Comparison of ENCODE assay signal across 8 mouse cellular contexts in genomic region chr4:155268382-155268781, GRCm38 (mm10). TPM values are rescaled to one million over a fixed set of nuclear protein-coding genes. Genes with fewer than 3 reads are reported as not detected.
A peak's percentile ranks its signal among the peaks of the same experiment; 100 is the strongest.
DNase-seq lines count a peak whose midpoint lies in the region; ATAC-seq and TF ChIP-seq lines count a peak whose summit lies in the region.
"Had no signal": no experiment of that assay in that cellular context is flagged by ENCODE, and none has a peak within 500 bp of the region (broad histone marks: within the 10 kb centered on the region; RNA-seq: fewer than 3 reads in every experiment).

No protein-coding gene starts in this region.

- no peak for TF ChIP-seq POLR2A in CH12.LX (IDR thresholded peaks at IDR 0.05; ENCODE audit: low read depth, low read length)
- no peak for TF ChIP-seq POLR2A in cortical plate, adult 2 months (IDR thresholded peaks at IDR 0.05; ENCODE audit: extremely low read depth, insufficient read depth, low read length)

- no peaks in the 10 kb centered on the region for H3K36me3 ChIP-seq in CH12.LX (replicated peaks in 1 of 2; ENCODE audit: control insufficient read depth in 1 of 2, insufficient read depth in 1 of 2, low read length in 1 of 2)
- H3K36me3 ChIP-seq in heart, embryonic 15.5 days: no peaks in the 10 kb centered on the region
- H3K36me3 ChIP-seq in stomach, embryonic 16.5 days (ENCODE audit: control insufficient read depth, insufficient read depth, low read length): no peaks in the 10 kb centered on the region
- H3K36me3 ChIP-seq: liver, embryonic 15.5 days had no signal

- DNase-seq in CH12.LX (ENCODE audit: extremely low read depth) (peak; percentile 61), MN1 (ENCODE audit: low spot score) (peak; percentile 75)
- DNase-seq in layer of hippocampus, postnatal 10 days (ENCODE audit: low spot score in 2 of 2): peak; percentile 79 to 83

- no peaks in the 10 kb centered on the region; a peak in 1 of 4 replicates for H3K4me1 ChIP-seq in CH12.LX (ENCODE audit: control insufficient read depth in 1 of 2, insufficient read depth in 2 of 2)
- H3K4me1 ChIP-seq in cortical plate, adult 2 months (ENCODE audit: control insufficient read depth, insufficient read depth, low read length): no peaks in the 10 kb centered on the region
- peaks cover 9% of the 10 kb centered on the region for H3K4me1 ChIP-seq in heart, embryonic 15.5 days (replicated peaks)
- H3K4me1 ChIP-seq in stomach, embryonic 16.5 days (ENCODE audit: control insufficient read depth, insufficient read depth, low read length): peaks cover 15% of the 10 kb centered on the region
- H3K4me1 ChIP-seq: liver, embryonic 15.5 days had no signal

- dilution Hi-C loops in CH12.LX (cut with MboI; ENCODE audit: extremely low pct_ligation_motif_present, extremely low pct_unique_long_range_greater_than_20kb, low sequenced_read_pairs): no loop called here

- peak; percentile 51; the same call in 1 of the 2 replicates for ATAC-seq in heart, embryonic 15.5 days (replicated peaks; ENCODE audit: insufficient number of reproducible peaks, insufficient read depth, low FRiP score, low read depth)
- peak; percentile 62 for ATAC-seq in megakaryocyte, adult 5-6 weeks (ENCODE audit: poor library complexity, severe bottlenecking)
- ATAC-seq in stomach, embryonic 16.5 days (ENCODE audit: insufficient read depth, low FRiP score): 0 out of 2 replicates have a peak, but pooled peaks have one; percentile 9

- no peak overlapping the region for H3K4me2 ChIP-seq in CH12.LX (ENCODE audit: insufficient read depth, low read depth, poor library complexity, severe bottlenecking)
- no peak overlapping the region for H3K4me2 ChIP-seq in heart, embryonic 15.5 days
- H3K4me2 ChIP-seq in stomach, embryonic 16.5 days (ENCODE audit: low read depth, low read length): no peak overlapping the region
- H3K4me2 ChIP-seq: liver, embryonic 15.5 days had no signal

- H3K9me3 ChIP-seq in CH12.LX (replicated peaks; ENCODE audit: low read length): no peaks in the 10 kb centered on the region
- no peaks in the 10 kb centered on the region for H3K9me3 ChIP-seq in heart, embryonic 15.5 days (replicated peaks)
- H3K9me3 ChIP-seq in stomach, embryonic 16.5 days (replicated peaks; ENCODE audit: control insufficient read depth, low read length): no peaks in the 10 kb centered on the region
- H3K9me3 ChIP-seq: liver, embryonic 15.5 days had no signal

- H3K9ac ChIP-seq in CH12.LX (ENCODE audit: insufficient read depth, low read depth): no peak overlapping the region
- no peak overlapping the region for H3K9ac ChIP-seq in heart, embryonic 15.5 days
- peak overlapping the region; percentile 34; the same call in 1 of the 2 replicates for H3K9ac ChIP-seq in stomach, embryonic 16.5 days (ENCODE audit: low read length)
- H3K9ac ChIP-seq: liver, embryonic 15.5 days had no signal

- peaks cover 46% of the 10 kb centered on the region for H3K27me3 ChIP-seq in CH12.LX (replicated peaks)
- no peaks in the 10 kb centered on the region for H3K27me3 ChIP-seq in heart, embryonic 15.5 days
- no peaks in the 10 kb centered on the region for H3K27me3 ChIP-seq in stomach, embryonic 16.5 days (ENCODE audit: control insufficient read depth, insufficient read depth, low read length)
- H3K27me3 ChIP-seq: liver, embryonic 15.5 days had no signal

- in situ Hi-C loops in CH12.LX (cut with MboI; ENCODE audit: low pct_ligation_motif_present, low pct_unique_long_range_greater_than_20kb, low sequenced_read_pairs): no loop called here

- H3K4me3 ChIP-seq in CH12.LX (replicated peaks in 1 of 3; ENCODE audit: low read depth in 2 of 3, low read length in 2 of 3, poor library complexity in 1 of 3): no peak overlapping the region
- H3K4me3 ChIP-seq in cortical plate, adult 2 months (ENCODE audit: insufficient read depth, low read length): no peak overlapping the region
- H3K4me3 ChIP-seq in heart, embryonic 15.5 days: no peak overlapping the region
- no peak overlapping the region for H3K4me3 ChIP-seq in stomach, embryonic 16.5 days (replicated peaks; ENCODE audit: low read length)
- H3K4me3 ChIP-seq: liver, embryonic 15.5 days had no signal

- peak; percentile 12 to 91; a peak in 2 of 4 replicates for TF ChIP-seq CTCF in CH12.LX (conservative IDR thresholded peaks at IDR 0.05 in 1 of 2, IDR thresholded peaks at IDR 0.05 in 1 of 2; ENCODE audit: low read depth in 2 of 2, low read length in 2 of 2)
- peak; percentile 57 for TF ChIP-seq CTCF in cortical plate, adult 2 months (IDR thresholded peaks at IDR 0.05; ENCODE audit: extremely low read depth, insufficient read depth, low read length)

- no peaks in the 10 kb centered on the region for H3K79me2 ChIP-seq in CH12.LX (replicated peaks; ENCODE audit: control insufficient read depth, extremely low read depth, insufficient read depth, poor library complexity, severe bottlenecking)

- no peak overlapping the region for H3K27ac ChIP-seq in CH12.LX (ENCODE audit: insufficient read depth, low read depth)
- no peak overlapping the region for H3K27ac ChIP-seq in cortical plate, adult 2 months (ENCODE audit: insufficient read depth, low read length)
- no peak overlapping the region for H3K27ac ChIP-seq in heart, embryonic 15.5 days
- H3K27ac ChIP-seq in stomach, embryonic 16.5 days (ENCODE audit: low read length): peak overlapping the region; percentile 9
- H3K27ac ChIP-seq: liver, embryonic 15.5 days had no signal

- peak; percentile 71 for TF ChIP-seq RAD21 in CH12.LX (IDR thresholded peaks at IDR 0.05; ENCODE audit: low read depth, low read length)

- WGBS in heart, embryonic 15.5 days: 19% methylated on average over 5 of the region's 5 CpGs
- WGBS in stomach, embryonic 16.5 days: 30% methylated on average over 5 of the region's 5 CpGs

- no peak for TF ChIP-seq EP300 in CH12.LX (IDR thresholded peaks at IDR 0.05; ENCODE audit: low read length)

TF ChIP-seq in CH12.LX, 34 proteins besides CTCF, POLR2A, EP300 and RAD21:
- no peak for TF ChIP-seq HCFC1 (IDR thresholded peaks at IDR 0.05; ENCODE audit: low read depth, low read length)
- TF ChIP-seq NRF1 (IDR thresholded peaks at IDR 0.05; ENCODE audit: low read depth, low read length): no peak
- no peak for TF ChIP-seq SIN3A (IDR thresholded peaks at IDR 0.05; ENCODE audit: low read length)
- TF ChIP-seq SMC3 (IDR thresholded peaks at IDR 0.05; ENCODE audit: low read depth, low read length): peak; percentile 92
- no peak for TF ChIP-seq ETS1 (conservative IDR thresholded peaks at IDR 0.05; ENCODE audit: low read depth, low read length)
- TF ChIP-seq ZC3H11A (IDR thresholded peaks at IDR 0.05; ENCODE audit: low read depth, low read length): no peak
- TF ChIP-seq ZNF384 (IDR thresholded peaks at IDR 0.05; ENCODE audit: low read depth, low read length): no peak
- TF ChIP-seq NELFE (IDR thresholded peaks at IDR 0.05; ENCODE audit: low read depth, low read length): no peak
- no peak for TF ChIP-seq IRF4 (IDR thresholded peaks at IDR 0.05; ENCODE audit: low read depth, low read length)
- TF ChIP-seq UBTF (IDR thresholded peaks at IDR 0.05; ENCODE audit: low read depth, low read length): no peak
- TF ChIP-seq CHD2 (IDR thresholded peaks at IDR 0.05; ENCODE audit: low read length): no peak
- 0 out of 2 replicates have a peak, but pooled peaks have one; percentile 15 for TF ChIP-seq MYC (IDR thresholded peaks at IDR 0.05; ENCODE audit: low read depth, low read length)
- no peak for TF ChIP-seq ZKSCAN1 (IDR thresholded peaks at IDR 0.05; ENCODE audit: borderline replicate concordance, low read depth, low read length)
- TF ChIP-seq MAFK (IDR thresholded peaks at IDR 0.05; ENCODE audit: insufficient replicate concordance, low read length): no peak

RNA-seq across cellular contexts. Expression of gene Faap20, which starts 18.8 kb away (rescaled TPM):
- total RNA-seq in CH12.LX (2012; rRNA removed) (42.1 and 45.0 TPM in 2 replicates), CH12.LX (2014; rRNA removed) (24.1 and 31.0 TPM in 2 replicates)
- polyA plus RNA-seq in CH12.LX (2012; ENCODE audit: insufficient read length, low read depth): 35.7 and 36.4 TPM in 2 replicates
- 36.5 and 37.5 TPM in 2 replicates for polyA plus RNA-seq in cortical plate, adult 2 months (2012; rRNA removed)
- polyA plus RNA-seq in heart, embryonic 15.5 days (2015; fragmentation: Nextera tagmentation; extraction: Ambion mirVana): 64.7 and 67.7 TPM in 2 replicates
- 10 to 100 TPM; 22.2 to 24.3 TPM for total RNA-seq in layer of hippocampus, postnatal 10 days (2021)
- 32.6 and 34.2 TPM in 2 replicates for total RNA-seq in megakaryocyte, adult 5-6 weeks (2015)
- 11.7 and 18.3 TPM in 2 replicates for total RNA-seq in megakaryocyte, adult 5-6 weeks (2017)
- polyA plus RNA-seq in stomach, embryonic 16.5 days (2015; fragmentation: Nextera tagmentation; extraction: Ambion mirVana): 58.4 and 60.1 TPM in 2 replicates

RNA-seq across cellular contexts. Expression of gene Ski, which starts 46.0 kb away (rescaled TPM):
- 9.9 and 10.1 TPM in 2 replicates for total RNA-seq in CH12.LX (2012; rRNA removed)
- total RNA-seq in CH12.LX (2014; rRNA removed): 3.3 and 4.1 TPM in 2 replicates
- 14.1 and 17.9 TPM in 2 replicates for polyA plus RNA-seq in CH12.LX (2012; ENCODE audit: insufficient read length, low read depth)
- polyA plus RNA-seq in cortical plate, adult 2 months (2012; rRNA removed): 69.0 and 70.3 TPM in 2 replicates
- polyA plus RNA-seq in heart, embryonic 15.5 days (2015; fragmentation: Nextera tagmentation; extraction: Ambion mirVana): 11.0 and 13.6 TPM in 2 replicates
- total RNA-seq in layer of hippocampus, postnatal 10 days (2021): 100 to 1,000 TPM; 118 TPM
- 41.5 and 42.9 TPM in 2 replicates for total RNA-seq in megakaryocyte, adult 5-6 weeks (2015)
- 12.4 and 13.3 TPM in 2 replicates for total RNA-seq in megakaryocyte, adult 5-6 weeks (2017)
- polyA plus RNA-seq in stomach, embryonic 16.5 days (2015; fragmentation: Nextera tagmentation; extraction: Ambion mirVana): 17.7 and 17.9 TPM in 2 replicates

Comparison
In these comparisons a context has a peak if more than half of its experiments do, and no peak if none do; other contexts are left out.
1. ATAC-seq: peak in every context shown above with its lines; median percentile 62 in megakaryocyte, adult 5-6 weeks; 51 in heart, embryonic 15.5 days; 9 in stomach, embryonic 16.5 days.